7 mouse cellular contexts compared by ENCODE assay signal in genomic region chr8:83698661-83699453, GRCm38 (mm10). TPM values are rescaled to one million over a fixed set of nuclear protein-coding genes. Genes with fewer than 3 reads are reported as not detected.
A peak's percentile ranks its signal among the peaks of the same experiment; 100 is the strongest.
DNase-seq lines count a peak whose midpoint lies in the region; ATAC-seq and TF ChIP-seq lines count a peak whose summit lies in the region.

Gene Pkn1 (minus strand): TSS chr8:83699179.

- H3K27ac ChIP-seq in intestine, postnatal 0 days (ENCODE audit: low read depth, low read length) = peak within 1 kb of the TSS; percentile 97
- peak within 1 kb of the TSS; percentile 87 for H3K27ac ChIP-seq in limb, embryonic 12.5 days
- peak within 1 kb of the TSS; percentile 75 for H3K27ac ChIP-seq in midbrain, embryonic 13.5 days

- H3K4me1 ChIP-seq in intestine, postnatal 0 days (replicated peaks; ENCODE audit: control insufficient read depth, insufficient read depth, low read length) = no peaks in the 10 kb centered on the region
- H3K4me1 ChIP-seq in limb, embryonic 12.5 days (replicated peaks) = peaks cover 24% of the 10 kb centered on the region
- H3K4me1 ChIP-seq in midbrain, embryonic 13.5 days (replicated peaks) = peaks cover 27% of the 10 kb centered on the region

- peak; percentile 24; the same call in 1 of the 2 replicates for TF ChIP-seq CTCF in intestine, postnatal 0 days (IDR thresholded peaks at IDR 0.05; ENCODE audit: low read depth)

- H3K36me3 ChIP-seq in intestine, postnatal 0 days (ENCODE audit: control insufficient read depth, insufficient read depth) = no peaks in the 10 kb centered on the region
- H3K36me3 ChIP-seq in limb, embryonic 12.5 days = no peaks in the 10 kb centered on the region
- no peaks in the 10 kb centered on the region for H3K36me3 ChIP-seq in midbrain, embryonic 13.5 days

- peak within 1 kb of the TSS; percentile 92 for H3K4me3 ChIP-seq in intestine, postnatal 0 days (ENCODE audit: low read depth, low read length)
- H3K4me3 ChIP-seq in limb, embryonic 12.5 days (replicated peaks) = peak within 1 kb of the TSS; percentile 85
- H3K4me3 ChIP-seq in midbrain, embryonic 13.5 days (replicated peaks) = peak within 1 kb of the TSS; percentile 93

- peak; percentile 45 for ATAC-seq in granulocyte monocyte progenitor cell, adult 5-6 weeks (replicated peaks; ENCODE audit: poor library complexity, severe bottlenecking)
- peak; percentile 76 for ATAC-seq in intestine, postnatal 0 days
- peak; percentile 70 for ATAC-seq in limb, embryonic 12.5 days (ENCODE audit: insufficient number of reproducible peaks, insufficient read depth, low FRiP score, low TSS enrichment, low read depth)
- ATAC-seq in midbrain, embryonic 13.5 days = peak; percentile 89

- H3K9ac ChIP-seq in intestine, postnatal 0 days (ENCODE audit: low read depth, low read length) = peak within 1 kb of the TSS; percentile 95
- peak within 1 kb of the TSS; percentile 94 for H3K9ac ChIP-seq in limb, embryonic 12.5 days (replicated peaks)
- peak within 1 kb of the TSS; percentile 95 for H3K9ac ChIP-seq in midbrain, embryonic 13.5 days (replicated peaks)

- DNase-seq in adrenal gland, adult 18-20 months (ENCODE audit: low spot score in 2 of 2) = peak; percentile 75 to 77
- peak; percentile 83 for DNase-seq in embryo, embryonic 10.5 days (ENCODE audit: low spot score)
- peak; percentile 76 to 77 for DNase-seq in spleen, adult 18-20 months

- under 1% methylated on average over 77 of the region's 85 CpGs for WGBS in intestine, postnatal 0 days
- WGBS in limb, embryonic 12.5 days = under 1% methylated on average over 78 of the region's 85 CpGs
- under 1% methylated on average over 78 of the region's 85 CpGs for WGBS in midbrain, embryonic 13.5 days

- H3K4me2 ChIP-seq in intestine, postnatal 0 days (replicated peaks; ENCODE audit: low read depth) = peak within 1 kb of the TSS; percentile 94
- H3K4me2 ChIP-seq in limb, embryonic 12.5 days = peak within 1 kb of the TSS; percentile 95
- H3K4me2 ChIP-seq in midbrain, embryonic 13.5 days (replicated peaks) = peak within 1 kb of the TSS; percentile 96

- H3K27me3 ChIP-seq in intestine, postnatal 0 days (replicated peaks; ENCODE audit: control insufficient read depth, insufficient read depth, low read length) = no peaks in the 10 kb centered on the region
- H3K27me3 ChIP-seq in limb, embryonic 12.5 days = no peaks in the 10 kb centered on the region
- H3K27me3 ChIP-seq in midbrain, embryonic 13.5 days = no peaks in the 10 kb centered on the region

- no peaks in the 10 kb centered on the region for H3K9me3 ChIP-seq in intestine, postnatal 0 days (ENCODE audit: control insufficient read depth)
- H3K9me3 ChIP-seq in limb, embryonic 12.5 days = 0 out of 2 replicates have a peak, but pooled peaks cover 4% of the 10 kb centered on the region
- no peaks in the 10 kb centered on the region for H3K9me3 ChIP-seq in midbrain, embryonic 13.5 days

RNA-seq across cellular contexts. Expression of gene Pkn1, which starts in this region (rescaled TPM):
- 100 to 1,000 TPM; 124 to 126 TPM for total RNA-seq in adrenal gland, adult 18-20 months (2021)
- 40.0 and 66.0 TPM in 2 replicates for total RNA-seq in granulocyte monocyte progenitor cell, adult 5-6 weeks (2014; fragmentation: Nextera tagmentation)
- total RNA-seq in granulocyte monocyte progenitor cell, adult 5-6 weeks (2017) = 54.5 and 65.6 TPM in 2 replicates
- polyA plus RNA-seq in intestine, postnatal 0 days (2015; fragmentation: Nextera tagmentation; extraction: Ambion mirVana) = 37.0 and 40.2 TPM in 2 replicates
- polyA plus RNA-seq in limb, embryonic 12.5 days (2016; fragmentation: Nextera tagmentation; extraction: Ambion mirVana) = 36.8 and 37.4 TPM in 2 replicates
- polyA plus RNA-seq in midbrain, embryonic 13.5 days (2015; fragmentation: Nextera tagmentation; extraction: Ambion mirVana) = 22.7 and 23.3 TPM in 2 replicates

Comparison
In these comparisons a context has a peak if more than half of its experiments do, and no peak if none do; other contexts are left out.
1. Peak in every context shown above with its lines: DNase-seq, ATAC-seq, H3K4me3 ChIP-seq and H3K27ac ChIP-seq.